Mouse (Mus musculus): ENCODE results near the gene Socs7.
"Not testable (repeated sequence)": the region's sequence is repeated elsewhere in the genome, so short reads cannot be mapped to it uniquely, and the experiment has no call there.

The Socs7 gene

GRCm38 (mm10) chr11:97361948-97362648 is at the start of gene Socs7:
Gene Socs7, plus strand, starts transcription at chr11:97362551.
- DNase-seq (ENCODE audit: low spot score), result peak; percentile 91

GRCm38 (mm10) chr11:97312871-97313270 is 49.5 kb upstream of the Socs7 start:
- DNase-seq (ENCODE audit: low spot score), result not testable (repeated sequence)

- no peak for DNase-seq (ENCODE audit: low spot score)
Observed at GRCm38 (mm10) chr11:97314110-97314509, 48.2 kb upstream of the Socs7 start.

GRCm38 (mm10) chr11:97314751-97315503 is 47.4 kb upstream of the Socs7 start:
- no peak for DNase-seq (ENCODE audit: low spot score)

GRCm38 (mm10) chr11:97315504-97316503 is 46.5 kb upstream of the Socs7 start, which contains the start of gene Mrpl45:
Gene Mrpl45, plus strand, starts transcription at chr11:97315716.
- DNase-seq (ENCODE audit: low spot score), result peak; percentile 96

- DNase-seq (ENCODE audit: low spot score), result no peak
Observed at GRCm38 (mm10) chr11:97321197-97321596, 41.2 kb upstream of the Socs7 start.

GRCm38 (mm10) chr11:97321894-97322600 is 40.3 kb upstream of the Socs7 start:
- not testable (repeated sequence) for DNase-seq (ENCODE audit: low spot score)

GRCm38 (mm10) chr11:97325224-97325623 is 37.1 kb upstream of the Socs7 start:
- DNase-seq (ENCODE audit: low spot score), result no peak

- no peak for DNase-seq (ENCODE audit: low spot score)
Observed at GRCm38 (mm10) chr11:97328148-97328547, 34.2 kb upstream of the Socs7 start.

GRCm38 (mm10) chr11:97330315-97330714 is 32.0 kb upstream of the Socs7 start:
- no peak for DNase-seq (ENCODE audit: low spot score)

GRCm38 (mm10) chr11:97331231-97332190 is 30.8 kb upstream of the Socs7 start:
- no peak for DNase-seq (ENCODE audit: low spot score)

GRCm38 (mm10) chr11:97333044-97333443 is 29.3 kb upstream of the Socs7 start:
- no peak for DNase-seq (ENCODE audit: low spot score)

GRCm38 (mm10) chr11:97333896-97334295 is 28.5 kb upstream of the Socs7 start:
- DNase-seq (ENCODE audit: low spot score), result no peak

GRCm38 (mm10) chr11:97334400-97334799 is 28.0 kb upstream of the Socs7 start:
- no peak for DNase-seq (ENCODE audit: low spot score)

- DNase-seq (ENCODE audit: low spot score), result no peak
Observed at GRCm38 (mm10) chr11:97336238-97336637, 26.1 kb upstream of the Socs7 start.

- DNase-seq (ENCODE audit: low spot score), result no peak
Observed at GRCm38 (mm10) chr11:97336751-97337345, 25.5 kb upstream of the Socs7 start.

- no peak for DNase-seq (ENCODE audit: low spot score)
Observed at GRCm38 (mm10) chr11:97337363-97337762, 25.0 kb upstream of the Socs7 start.

- DNase-seq (ENCODE audit: low spot score), result no peak
Observed at GRCm38 (mm10) chr11:97338302-97338976, 23.9 kb upstream of the Socs7 start.

- peak; percentile 73 for DNase-seq (ENCODE audit: low spot score)
Observed at GRCm38 (mm10) chr11:97338977-97339315, 23.4 kb upstream of the Socs7 start.

Data from ovary, adult 18-20 months (tissue).